Comparison of ENCODE assay signal across 8 mouse cellular contexts in genomic region chr17:56276643-56277566, GRCm38 (mm10). TPM values are rescaled to one million over a fixed set of nuclear protein-coding genes. Genes with fewer than 3 reads are reported as not detected.
DNase-seq lines count a peak whose midpoint lies in the region; ATAC-seq lines count a peak whose summit lies in the region.

TSS of gene Ticam1 (minus strand) at chr17:56276786.

- WGBS in heart, embryonic 10.5 days = 6% methylated on average over 18 of the region's 21 CpGs
- 6% methylated on average over 21 of the region's 21 CpGs for WGBS in kidney, embryonic 14.5 days

- peak within 1 kb of the TSS; percentile 65 for H3K9ac ChIP-seq in kidney, embryonic 14.5 days (ENCODE audit: low read depth, low read length)

- peak within 1 kb of the TSS; percentile 89 for H3K27ac ChIP-seq in heart, embryonic 10.5 days
- peak within 1 kb of the TSS; percentile 85 for H3K27ac ChIP-seq in kidney, embryonic 14.5 days (ENCODE audit: low read depth, low read length)

- H3K4me3 ChIP-seq in heart, embryonic 10.5 days = peak within 1 kb of the TSS; percentile 67
- H3K4me3 ChIP-seq in kidney, embryonic 14.5 days (ENCODE audit: low read length) = peak within 1 kb of the TSS; percentile 58

- no peaks in the 10 kb centered on the region for H3K9me3 ChIP-seq in heart, embryonic 10.5 days
- H3K9me3 ChIP-seq in kidney, embryonic 14.5 days (ENCODE audit: control insufficient read depth, low read length) = no peaks in the 10 kb centered on the region

- peak within 1 kb of the TSS; percentile 65 for H3K4me2 ChIP-seq in kidney, embryonic 14.5 days (replicated peaks; ENCODE audit: low read depth, low read length)

- H3K36me3 ChIP-seq in heart, embryonic 10.5 days = peaks cover 57% of the 10 kb centered on the region
- H3K36me3 ChIP-seq in kidney, embryonic 14.5 days (ENCODE audit: control insufficient read depth, insufficient read depth, low read length) = peaks cover 25% of the 10 kb centered on the region

- ATAC-seq in erythroblast, adult 5-6 weeks (replicated peaks; ENCODE audit: low FRiP score, poor library complexity, severe bottlenecking) = peak; percentile 77
- peak; percentile 96 for ATAC-seq in kidney, embryonic 14.5 days (ENCODE audit: low FRiP score, low TSS enrichment)

- DNase-seq in CD4-positive helper T cell, adult 2 months (ENCODE audit: low read depth, low spot score) = peak; percentile 95
- DNase-seq in brain, adult 2 months (ENCODE audit: low read depth, low spot score) = peak; percentile 95
- peak; percentile 99 for DNase-seq in heart, embryonic 10.5 days (ENCODE audit: low spot score)
- peak; percentile 97 for DNase-seq in liver
- DNase-seq in monocyte, adult 2 months (ENCODE audit: low read depth in 1 of 2, low spot score in 2 of 2) = peak; percentile 83 to 84
- DNase-seq in spleen, postnatal 14 days (ENCODE audit: low spot score in 2 of 2) = peak; percentile 61 to 69

- peaks cover 51% of the 10 kb centered on the region for H3K4me1 ChIP-seq in heart, embryonic 10.5 days
- H3K4me1 ChIP-seq in kidney, embryonic 14.5 days (ENCODE audit: control insufficient read depth, insufficient read depth, low read length) = no peaks in the 10 kb centered on the region; the same call in 1 of the 2 replicates

- H3K27me3 ChIP-seq in heart, embryonic 10.5 days (ENCODE audit: insufficient read depth, poor library complexity, severe bottlenecking) = no peaks in the 10 kb centered on the region
- no peaks in the 10 kb centered on the region for H3K27me3 ChIP-seq in kidney, embryonic 14.5 days (ENCODE audit: control insufficient read depth, insufficient read depth, low read length)

RNA-seq across cellular contexts. Expression of gene Ticam1, which starts in this region (rescaled TPM):
- 2.5 and 5.0 TPM in 2 replicates for total RNA-seq in erythroblast, adult 5-6 weeks (2015; ENCODE audit: low replicate concordance)
- 1.3 and 2.8 TPM in 2 replicates for total RNA-seq in erythroblast, adult 5-6 weeks (2017; ENCODE audit: low replicate concordance)
- 6.8 and 9.5 TPM in 2 replicates for polyA plus RNA-seq in heart, embryonic 10.5 days (2016; fragmentation: Nextera tagmentation; extraction: Ambion mirVana)
- 4.1 and 7.2 TPM in 2 replicates for polyA plus RNA-seq in kidney, embryonic 14.5 days (2014; fragmentation: Nextera tagmentation; extraction: Ambion mirVana)

Comparison
In these comparisons a context has a peak if more than half of its experiments do, and no peak if none do; other contexts are left out.
1. Peak in every context shown above with its lines: DNase-seq, ATAC-seq, H3K4me3 ChIP-seq and H3K27ac ChIP-seq.